Mouse (Mus musculus): Measurements from ENCODE around the gene Anxa9.
"Not testable (repeated sequence)": the region's sequence is repeated elsewhere in the genome, so short reads cannot be mapped to it uniquely, and the experiment has no call there.

Gene Anxa9

GRCm38 (mm10) chr3:95307100-95307499, at the start of gene Anxa9:
Gene Anxa9, minus strand, starts transcription at chr3:95307176.
- no peak for DNase-seq

GRCm38 (mm10) chr3:95355911-95356544, 49.1 kb upstream of the Anxa9 start:
- DNase-seq: not testable (repeated sequence)

- no peak for DNase-seq
Measured at GRCm38 (mm10) chr3:95349491-95349890, 42.5 kb upstream of the Anxa9 start.

DNA sequence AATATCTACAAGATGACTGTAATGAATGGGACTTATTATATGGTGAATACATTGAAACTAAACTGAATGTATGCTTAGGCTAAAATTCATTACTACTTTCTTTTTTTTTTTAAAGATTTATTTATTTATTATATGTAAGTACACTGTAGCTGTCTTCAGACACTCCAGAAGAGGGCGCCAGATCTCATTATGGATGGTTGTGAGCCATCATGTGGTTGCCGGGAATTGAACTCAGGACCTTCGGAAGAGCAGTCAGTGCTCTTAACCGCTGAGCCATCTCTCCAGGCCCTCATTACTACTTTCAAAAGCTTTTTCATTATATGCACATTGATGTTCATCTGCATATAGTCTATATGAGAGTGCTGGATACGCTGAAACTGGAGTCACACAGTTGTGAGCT, 41.4 kb upstream of the Anxa9 start:
- DNase-seq: not testable (repeated sequence)

GRCm38 (mm10) chr3:95346454-95346853, 39.5 kb upstream of the Anxa9 start:
- no peak for DNase-seq

DNA sequence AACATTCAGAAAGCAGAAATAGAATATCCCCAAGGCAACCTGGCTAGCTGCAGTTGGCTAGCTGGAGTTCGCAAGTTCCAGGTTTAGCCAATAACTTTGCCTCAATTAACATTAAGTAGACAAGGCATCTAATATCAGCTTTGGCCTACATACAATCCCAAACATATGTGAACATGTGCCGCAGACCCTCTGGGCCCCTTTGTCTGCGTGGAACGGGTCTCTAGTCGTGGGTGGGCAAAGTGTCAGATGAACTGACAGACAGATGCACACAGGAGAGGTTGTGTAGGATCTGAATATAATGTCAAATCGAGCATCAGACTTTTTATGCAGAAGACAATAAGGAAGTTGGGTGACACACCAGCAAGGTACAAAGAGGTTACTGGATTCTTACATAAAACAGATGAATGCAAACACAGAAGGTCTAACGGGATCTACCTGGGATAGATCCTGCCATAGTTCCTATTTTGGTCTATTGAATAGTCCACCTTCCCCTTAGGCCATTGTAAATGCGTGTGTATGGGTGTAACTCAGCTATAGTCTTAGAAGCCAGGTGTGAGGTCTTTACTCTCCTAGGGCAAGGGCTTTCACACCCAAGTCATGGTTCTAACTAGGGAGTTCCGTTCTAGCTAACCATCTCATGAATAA, 36.5 kb upstream of the Anxa9 start:
- not testable (repeated sequence) for DNase-seq

DNA sequence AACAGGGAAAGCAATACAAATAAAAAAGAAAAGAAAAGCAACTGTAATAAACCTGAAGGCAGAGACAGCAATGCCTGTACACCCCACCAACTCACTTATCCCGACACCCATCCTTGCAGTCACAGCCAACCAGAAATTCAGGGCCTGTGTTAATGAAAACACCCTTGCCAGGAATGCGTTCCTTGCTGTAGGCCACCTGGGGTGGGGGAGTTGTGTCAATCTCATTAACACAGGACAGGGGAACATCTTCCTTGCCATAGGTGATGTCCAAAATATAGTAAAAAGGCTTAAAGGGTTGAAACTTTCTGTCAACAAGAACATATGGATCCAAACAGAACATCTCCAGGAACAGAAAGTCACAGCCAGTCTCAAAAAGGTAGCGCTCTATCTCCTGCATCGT, 31.3 kb upstream of the Anxa9 start:
- no peak for DNase-seq

GRCm38 (mm10) chr3:95337345-95337744, 30.4 kb upstream of the Anxa9 start:
- no peak for DNase-seq

GRCm38 (mm10) chr3:95331528-95331927, 24.6 kb upstream of the Anxa9 start:
- DNase-seq: no peak

GRCm38 (mm10) chr3:95328803-95329404, 21.9 kb upstream of the Anxa9 start:
- no peak for DNase-seq

GRCm38 (mm10) chr3:95324454-95325144, 17.6 kb upstream of the Anxa9 start:
- DNase-seq: no peak

DNA sequence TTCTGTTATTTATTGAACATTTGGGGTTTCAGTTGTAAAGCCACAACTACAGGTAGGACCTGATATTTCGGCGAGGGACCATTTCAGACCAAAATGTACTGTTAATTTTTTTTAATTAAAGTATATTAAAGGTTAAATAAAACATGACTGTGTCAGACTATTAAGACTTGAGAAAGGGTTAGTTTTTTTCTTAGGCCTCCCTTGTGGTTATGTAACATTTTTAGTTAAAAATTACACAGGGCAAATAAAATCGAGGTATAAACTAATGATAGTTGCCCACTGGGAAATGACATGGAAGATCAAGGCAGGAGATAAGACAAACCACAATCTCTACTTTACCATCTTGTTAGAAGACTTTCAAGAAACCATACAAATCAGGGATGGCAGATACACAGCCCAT, 16.5 kb upstream of the Anxa9 start:
- DNase-seq: no peak

- no peak for DNase-seq
Measured at GRCm38 (mm10) chr3:95319701-95320625, 13.0 kb upstream of the Anxa9 start.

DNA sequence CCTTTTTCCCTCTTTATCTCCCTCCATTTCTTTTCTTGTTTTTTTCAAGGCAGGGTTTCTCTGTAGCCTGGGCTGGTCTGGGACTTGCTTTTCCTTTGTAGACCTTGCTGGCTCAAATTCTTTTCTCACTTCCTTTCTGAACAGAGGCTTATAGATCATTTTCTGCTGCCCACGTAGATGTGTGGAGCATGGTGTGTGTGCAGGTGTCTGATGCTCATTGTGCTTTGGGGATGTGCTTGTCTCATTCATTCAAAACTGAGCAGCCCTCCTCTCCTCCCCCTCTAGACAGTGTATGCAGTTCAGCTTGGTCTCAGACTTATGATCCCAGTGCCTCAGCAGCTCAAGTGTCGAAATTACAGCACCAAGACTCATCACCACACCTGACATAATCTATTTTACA, 12.1 kb upstream of the Anxa9 start:
- no peak for DNase-seq

- peak; percentile 70 for DNase-seq
Measured at GRCm38 (mm10) chr3:95318548-95318947, 11.6 kb upstream of the Anxa9 start.

DNA sequence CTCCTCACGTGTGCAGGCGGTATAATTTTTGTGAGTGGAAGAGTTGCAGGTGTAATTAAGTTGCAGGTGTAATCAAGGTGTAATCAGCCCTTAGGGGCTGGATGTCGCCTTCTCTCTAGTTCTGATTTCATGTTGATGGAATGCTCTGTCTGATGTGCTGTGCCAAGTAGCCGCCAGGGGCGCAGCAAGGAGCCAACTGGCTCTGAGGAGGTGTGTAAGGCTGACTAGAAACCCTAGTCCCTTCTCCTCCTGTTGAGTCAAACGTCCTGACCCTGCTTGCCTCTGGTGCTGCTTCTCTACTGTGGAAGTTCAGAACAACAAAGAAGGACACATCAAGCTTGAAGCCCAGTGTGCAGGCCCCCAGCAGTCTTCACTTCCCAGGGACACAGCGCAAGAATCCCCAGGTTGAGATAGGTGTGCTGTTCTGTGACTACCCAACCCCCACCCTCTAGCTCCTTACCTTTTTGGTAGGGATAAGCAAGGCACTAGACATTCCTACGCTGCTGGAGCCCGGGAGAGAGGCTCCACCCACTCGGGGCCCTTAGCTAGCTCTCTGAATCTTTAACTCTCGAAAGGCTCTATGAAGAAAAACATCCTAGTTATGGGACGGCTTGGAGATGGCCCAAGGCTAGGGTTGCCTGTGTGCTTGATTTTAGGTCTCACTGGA, 10.6 kb upstream of the Anxa9 start:
- DNase-seq: peak; percentile 79

DNA sequence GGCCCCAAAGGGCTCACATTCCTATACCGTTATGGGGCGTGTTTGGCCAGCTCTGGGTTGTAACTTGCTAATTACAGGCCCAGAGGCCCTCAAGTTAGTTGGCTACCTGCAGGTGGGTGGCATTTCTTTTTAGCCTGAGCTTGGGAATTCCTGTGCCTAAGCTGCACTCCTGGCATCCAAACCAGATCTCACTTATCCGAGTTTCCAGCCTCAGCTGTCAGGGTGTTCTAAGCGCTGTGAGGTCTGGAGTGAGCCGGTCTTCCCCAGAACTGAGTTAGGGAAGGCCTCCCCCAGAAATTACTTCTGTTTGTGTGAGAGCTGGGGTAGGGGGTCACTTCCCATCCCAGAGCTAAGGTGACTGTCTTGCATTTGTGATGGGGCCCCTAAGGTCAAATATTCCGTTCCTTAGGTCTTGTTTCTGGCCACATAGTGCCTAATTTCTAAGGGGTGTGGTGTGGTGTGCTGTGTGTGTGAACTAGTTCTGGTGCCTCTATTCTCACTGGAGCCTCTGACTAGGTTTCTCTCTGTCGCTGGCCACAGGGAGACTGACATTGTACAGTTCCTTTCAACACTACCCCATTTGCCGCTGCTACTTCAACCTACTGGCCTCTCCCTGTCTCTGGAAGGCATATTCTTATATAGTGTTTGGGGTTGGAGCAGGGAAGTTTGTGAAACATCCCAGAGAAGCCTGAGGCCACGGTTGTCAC, 9.0 kb upstream of the Anxa9 start:
- DNase-seq: no peak

DNA sequence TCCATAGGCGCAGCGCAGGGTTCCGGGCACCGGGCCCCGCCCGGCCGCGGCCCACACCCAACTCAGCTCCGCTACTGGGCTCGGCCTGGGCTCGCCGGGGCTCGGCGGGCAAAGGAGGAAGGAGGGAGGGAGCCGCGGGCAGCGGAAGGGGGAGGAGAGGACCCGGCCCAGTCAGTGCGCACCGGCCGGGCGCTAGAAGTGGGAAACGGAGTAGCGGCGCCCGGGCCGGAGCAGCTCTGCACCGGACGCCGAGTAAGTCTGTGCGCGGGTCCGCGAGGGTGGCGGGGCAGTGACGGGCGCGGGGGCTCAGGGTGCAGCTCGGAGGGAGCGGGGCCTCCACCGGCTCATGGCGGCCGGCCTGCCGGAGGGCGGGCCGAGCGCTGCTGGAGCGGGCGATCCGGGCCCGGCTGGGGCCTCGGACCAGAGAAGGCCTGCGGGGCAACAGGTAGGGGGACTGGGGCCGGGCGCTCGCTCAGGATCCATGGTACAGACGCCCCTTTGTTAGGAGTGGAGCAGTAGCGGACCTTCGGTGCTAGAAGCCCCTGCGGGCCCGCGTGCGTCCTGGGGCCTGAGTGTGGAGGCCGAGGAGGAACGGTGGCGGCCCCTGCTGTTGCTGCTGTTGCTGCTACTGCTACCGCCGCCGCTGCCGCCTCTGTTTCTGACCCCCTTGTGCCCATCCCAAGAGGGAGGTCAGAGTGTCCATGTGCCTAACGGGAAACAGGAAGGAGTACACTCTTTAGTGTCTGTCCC, 8.3 kb upstream of the Anxa9 start:
- peak; percentile 96 for DNase-seq

- no peak for DNase-seq
Measured at GRCm38 (mm10) chr3:95314486-95315093, 7.6 kb upstream of the Anxa9 start, which contains the start of gene Cers2. Gene Cers2, plus strand, starts transcription at chr3:95314791.

DNA sequence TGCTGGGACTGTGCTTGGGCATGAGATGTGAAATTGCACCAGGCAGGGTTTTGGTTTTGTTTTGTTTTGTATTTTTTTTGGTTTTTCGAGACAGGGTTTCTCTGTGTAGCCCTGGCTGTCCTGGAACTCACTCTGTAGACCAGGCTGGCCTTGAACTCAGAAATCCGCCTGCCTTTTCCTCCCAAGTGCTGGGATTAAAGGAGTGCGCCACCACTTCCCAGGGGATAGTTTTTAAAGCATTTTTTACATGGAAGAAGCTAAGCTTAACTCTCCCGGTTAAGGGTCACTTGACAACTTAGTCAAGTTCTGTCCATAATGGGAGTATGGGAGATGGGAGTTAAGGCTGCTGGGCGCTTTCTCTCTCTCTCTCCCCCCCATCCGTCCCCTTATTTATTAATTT, 7.1 kb upstream of the Anxa9 start:
- no peak for DNase-seq

All from kidney, postnatal 10 days (tissue).